Mouse (Mus musculus): ENCODE results near the gene Med25.

- TF ChIP-seq CTCF (IDR thresholded peaks at IDR 0.05; ENCODE audit: insufficient read depth, low read length) (no peak), POLR2A (IDR thresholded peaks at IDR 0.05; ENCODE audit: borderline replicate concordance, extremely low read depth, low read depth, low read length) (no peak)
Observed at GRCm38 (mm10) chr7:44893197-44893596, 685 bp upstream of the Med25 start.

Data from lung, adult 2 months (tissue).